Mouse (Mus musculus): Measurements from ENCODE around the gene Miip.

Gene Miip

DNA sequence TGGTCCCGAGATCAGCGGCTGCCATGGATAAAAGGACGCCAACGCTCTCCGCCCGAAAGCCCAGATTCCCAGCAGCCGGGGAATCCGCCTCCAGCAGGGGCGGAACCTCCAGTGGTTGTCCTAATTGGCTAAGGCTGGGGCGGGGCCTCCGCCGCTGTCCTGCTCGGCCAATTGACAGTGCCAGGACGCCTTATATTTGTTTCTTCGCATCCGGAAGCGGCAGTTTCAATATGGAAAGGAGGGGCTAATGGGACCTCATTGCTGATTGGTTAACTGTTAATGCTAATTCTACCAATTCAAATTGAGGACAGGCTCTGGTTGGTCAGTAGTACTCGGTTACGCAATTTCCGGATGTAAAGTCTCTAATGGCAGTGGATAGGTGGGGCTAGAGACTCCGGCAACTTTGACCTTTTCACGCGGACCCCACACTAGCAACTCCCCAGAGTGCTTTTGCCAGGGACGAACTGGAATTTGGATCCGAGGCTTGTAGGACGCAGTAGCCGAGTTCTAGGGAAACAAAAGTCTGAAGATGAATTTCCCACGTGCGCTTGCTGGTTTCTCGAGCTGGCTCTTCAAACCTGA lies at the start of gene Miip, which contains the start of gene Fv1:
Miip (minus strand) TSS at position 367 of the 582 bp plus-strand sequence.
Fv1 (plus strand) TSS at position 530 of the 582 bp plus-strand sequence.
- peak; percentile 94 for DNase-seq (ENCODE audit: low read depth, low spot score)

DNA sequence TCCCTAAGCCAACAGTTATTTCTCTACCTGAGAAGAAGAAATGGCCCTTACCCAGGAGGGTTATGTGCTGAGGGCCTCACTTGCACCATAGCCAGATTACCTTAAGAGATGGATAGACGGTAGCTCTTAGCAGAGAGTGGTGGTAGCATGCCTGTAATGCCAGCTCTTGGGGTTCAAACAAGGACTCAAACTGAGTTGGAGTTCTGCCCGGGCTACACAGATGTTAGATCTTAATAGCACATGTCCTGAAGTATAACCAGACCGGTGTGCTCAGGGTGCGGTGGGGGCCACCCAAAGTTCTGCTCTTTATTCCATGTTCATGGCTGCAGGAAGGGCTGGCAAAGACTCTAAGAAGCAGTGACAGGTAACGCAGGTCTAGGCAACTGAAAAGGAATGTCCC lies 40.9 kb upstream of the Miip start:
- DNase-seq (ENCODE audit: low read depth, low spot score) = no peak

DNA sequence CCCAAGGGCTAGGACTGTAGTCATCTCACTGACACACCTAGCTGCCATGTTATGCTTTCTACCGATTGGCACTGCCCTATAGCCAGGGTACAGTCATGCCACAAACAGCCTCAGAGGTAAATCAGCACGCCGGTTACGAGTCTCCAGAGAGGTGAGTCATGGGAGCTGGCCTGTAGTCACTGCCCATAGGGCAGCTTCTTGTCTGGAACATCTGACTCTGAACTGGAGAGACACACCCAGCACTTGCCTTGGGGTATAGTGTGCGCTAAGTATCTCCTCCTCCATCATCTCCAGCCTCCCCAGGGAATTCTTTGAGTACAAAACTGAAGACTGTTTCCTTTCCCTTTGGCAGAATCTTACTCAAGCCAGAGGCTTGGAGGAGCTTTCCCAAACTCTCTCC lies 37.6 kb upstream of the Miip start:
- DNase-seq (ENCODE audit: low read depth, low spot score) = no peak

DNA sequence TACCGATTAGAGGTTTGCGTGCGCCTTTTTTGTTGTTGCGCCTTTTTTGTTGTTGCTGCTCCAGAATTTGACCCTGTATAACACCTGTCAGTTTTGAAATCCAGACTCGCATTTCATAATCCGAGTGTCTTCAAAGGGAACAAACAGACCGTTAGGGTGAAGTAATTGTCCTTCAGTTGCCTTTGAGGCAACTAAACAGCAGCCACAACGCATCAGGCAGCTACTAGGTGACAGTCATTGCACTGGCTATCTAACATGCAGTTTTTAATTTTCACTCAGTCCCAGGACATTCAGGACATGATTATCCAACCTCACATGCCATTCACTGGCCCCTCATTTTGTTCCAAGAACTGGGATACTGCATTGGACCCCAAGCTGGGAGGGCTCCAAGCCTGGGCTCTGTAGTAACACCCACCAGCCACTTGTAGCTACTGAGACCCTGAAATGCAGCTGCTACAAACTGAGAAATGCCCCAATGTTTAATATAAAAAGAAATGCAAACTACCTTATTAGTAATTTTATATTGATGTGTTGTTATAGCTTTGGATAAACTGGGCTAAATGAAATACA lies 36.6 kb upstream of the Miip start:
- DNase-seq (ENCODE audit: low read depth, low spot score) = no peak

DNA sequence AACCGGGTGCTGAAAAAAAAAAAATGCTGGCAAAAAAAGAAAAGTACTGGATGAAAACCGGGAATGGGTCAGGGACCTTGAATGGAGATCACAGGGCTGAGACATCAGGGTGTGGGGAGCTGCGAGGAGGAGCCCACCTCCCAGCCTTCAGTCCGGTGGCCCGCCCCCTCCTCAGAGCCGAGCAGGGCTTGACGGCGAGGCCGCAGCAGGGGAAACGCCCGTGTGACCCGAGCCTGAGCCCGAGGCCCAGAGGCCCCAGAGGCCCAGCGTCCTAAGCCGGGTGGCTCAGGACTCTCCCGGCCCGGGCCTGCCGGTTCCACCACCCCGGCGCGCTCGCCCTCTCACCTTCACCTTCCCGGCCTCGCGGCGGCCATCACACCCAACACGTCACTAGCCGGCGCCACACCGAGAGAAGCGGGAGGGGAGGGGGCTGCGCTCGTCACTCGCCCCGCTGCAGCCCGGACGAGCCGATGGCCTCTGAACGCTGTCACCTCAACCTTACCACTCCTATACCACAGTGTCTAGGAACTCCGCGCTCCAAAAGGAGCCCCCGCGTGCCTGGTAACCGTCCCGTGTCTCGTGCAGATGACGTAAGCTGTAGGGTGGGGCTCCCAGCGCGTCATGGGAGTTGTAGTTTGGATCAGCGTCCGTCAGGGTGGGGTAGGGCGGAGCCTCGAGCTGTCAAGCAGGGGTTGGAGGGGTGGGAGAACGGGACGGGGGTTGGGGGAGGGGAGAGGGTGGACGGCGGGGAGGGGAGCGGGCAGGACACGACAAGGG lies 35.9 kb upstream of the Miip start, which contains the start of gene Mfn2:
Mfn2 (minus strand) TSS at position 392 of the 777 bp plus-strand sequence.
- DNase-seq (ENCODE audit: low read depth, low spot score) = peak; percentile 83

DNA sequence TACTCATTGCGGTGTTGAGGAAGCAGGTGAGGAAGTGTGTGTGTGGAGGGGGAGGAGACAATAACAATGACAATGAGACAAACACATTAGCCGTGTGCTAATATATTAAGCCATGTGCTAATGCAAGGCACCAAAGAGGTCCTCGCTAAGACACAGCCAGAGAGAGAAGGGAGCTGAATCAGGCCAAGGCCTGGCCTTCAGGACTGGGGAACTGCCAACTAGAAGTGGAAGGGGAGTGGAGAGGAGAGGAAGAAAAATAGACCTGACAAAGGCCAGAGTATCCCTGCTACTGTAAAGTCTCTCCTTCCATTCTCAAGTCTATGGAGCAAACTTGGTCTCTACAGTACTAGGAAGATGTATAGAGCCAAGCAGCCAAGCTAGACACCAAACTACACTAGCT lies 35.0 kb upstream of the Miip start:
- DNase-seq (ENCODE audit: low read depth, low spot score) = no peak

DNA sequence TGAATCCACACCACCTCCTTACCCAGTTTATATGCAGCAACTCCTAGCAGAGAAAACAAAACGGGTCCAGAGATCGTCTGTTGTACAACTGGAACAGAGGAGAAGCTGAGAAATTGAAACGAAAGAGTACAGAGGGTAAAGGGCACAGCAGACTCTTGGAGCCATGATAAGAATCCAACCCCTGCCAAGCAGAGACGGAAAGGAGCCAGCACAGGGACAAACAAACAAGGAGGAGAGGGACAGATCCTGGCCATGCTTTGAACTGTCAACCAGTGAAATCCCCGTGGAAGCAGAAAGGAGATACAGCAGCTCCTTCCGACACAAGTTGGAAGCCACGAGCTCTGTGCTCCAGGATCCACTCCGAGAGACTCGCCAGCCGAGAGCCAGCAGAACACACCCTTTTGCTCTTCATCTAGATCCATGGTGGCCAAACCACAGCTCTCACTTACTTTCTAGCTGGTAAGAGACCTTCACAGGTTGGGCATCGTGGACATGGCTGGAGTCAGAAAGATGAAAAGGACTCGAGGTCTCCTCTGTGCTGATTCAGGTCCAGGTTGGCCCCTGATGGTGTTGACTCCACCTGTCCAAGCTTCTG lies 34.4 kb upstream of the Miip start:
- DNase-seq (ENCODE audit: low read depth, low spot score) = no peak

DNA sequence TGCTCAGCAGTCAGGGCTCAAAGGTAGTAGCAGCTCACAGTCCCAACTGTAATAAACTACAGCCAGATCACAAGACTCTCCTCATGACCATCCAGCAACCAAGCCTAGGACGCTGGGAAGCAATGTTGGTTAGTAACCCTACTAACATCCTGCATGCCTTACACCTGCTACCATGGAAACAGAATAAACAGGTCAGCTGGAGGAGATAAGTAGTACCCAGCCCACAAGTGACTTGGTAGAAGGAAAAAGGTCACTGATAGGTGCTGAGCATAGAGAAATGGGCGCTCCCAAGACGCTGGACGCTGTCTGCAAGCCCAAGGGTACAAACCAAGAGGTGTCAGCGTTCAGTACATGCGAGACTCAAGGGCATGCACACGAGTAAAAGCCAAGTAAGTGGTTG lies 31.8 kb upstream of the Miip start:
- DNase-seq (ENCODE audit: low read depth, low spot score) = no peak

DNA sequence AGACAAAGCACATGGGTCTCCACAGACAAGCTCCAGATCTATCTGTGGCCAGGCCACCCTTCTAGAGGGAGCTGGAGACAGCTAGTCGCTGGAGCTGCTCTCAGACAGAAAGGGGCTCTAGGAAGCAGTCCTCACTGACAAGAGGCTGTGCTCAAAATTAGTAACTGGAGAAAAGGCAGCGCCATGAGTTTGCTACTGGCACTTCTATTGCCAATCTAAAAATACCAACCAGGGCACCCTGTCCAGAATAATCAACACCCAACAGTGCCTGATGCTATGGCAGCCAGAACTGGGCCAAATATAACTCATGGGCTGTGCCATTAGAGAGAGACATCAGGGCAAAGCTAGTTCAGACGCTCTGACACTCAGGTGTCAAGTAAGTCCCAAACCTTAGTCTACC lies 28.7 kb upstream of the Miip start:
- DNase-seq (ENCODE audit: low read depth, low spot score) = no peak

DNA sequence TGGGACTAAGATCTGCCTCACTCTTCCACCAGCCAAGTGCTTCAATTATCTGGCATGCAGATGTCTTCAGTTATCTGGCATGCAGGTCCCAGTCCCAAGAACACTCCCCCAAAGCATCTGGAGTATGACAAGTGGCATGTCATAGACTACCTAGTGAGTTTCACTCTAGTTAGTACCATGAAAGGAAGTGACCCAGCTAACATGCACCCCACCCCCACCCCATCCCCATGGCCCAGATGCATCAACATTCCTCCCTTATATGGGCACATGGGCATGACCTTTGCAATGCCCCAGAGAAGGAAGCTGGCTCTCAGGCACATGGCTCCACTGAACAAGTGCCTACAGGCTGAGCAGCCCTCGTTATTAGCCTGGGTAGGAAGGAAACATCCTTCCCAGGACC lies 27.8 kb upstream of the Miip start:
- no peak for DNase-seq (ENCODE audit: low read depth, low spot score)

DNA sequence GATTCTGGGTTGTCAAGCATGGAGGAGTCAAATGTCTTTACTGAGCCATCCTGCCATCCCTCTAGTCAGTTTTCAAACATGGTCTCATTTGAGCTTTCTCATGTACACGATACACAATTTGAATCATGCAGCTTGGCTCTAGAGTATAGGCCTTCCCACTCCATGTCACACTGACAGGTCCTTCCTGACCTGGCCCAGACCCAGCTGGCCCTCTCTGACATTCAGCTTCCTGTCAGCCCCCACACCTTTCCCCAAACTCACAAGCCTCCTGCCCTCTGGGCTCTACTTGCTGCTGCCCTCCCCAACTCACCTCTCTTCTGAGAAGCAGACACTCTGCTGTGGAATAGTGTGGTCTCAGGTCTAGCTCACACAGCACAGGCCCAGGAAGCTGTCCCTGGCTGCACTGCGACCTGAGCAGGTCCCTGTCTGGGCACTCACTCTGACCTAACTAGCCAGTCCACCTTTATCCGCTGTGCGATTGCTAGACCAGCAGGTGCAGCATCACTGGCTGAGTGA lies 27.3 kb upstream of the Miip start:
- DNase-seq (ENCODE audit: low read depth, low spot score) = no peak

DNA sequence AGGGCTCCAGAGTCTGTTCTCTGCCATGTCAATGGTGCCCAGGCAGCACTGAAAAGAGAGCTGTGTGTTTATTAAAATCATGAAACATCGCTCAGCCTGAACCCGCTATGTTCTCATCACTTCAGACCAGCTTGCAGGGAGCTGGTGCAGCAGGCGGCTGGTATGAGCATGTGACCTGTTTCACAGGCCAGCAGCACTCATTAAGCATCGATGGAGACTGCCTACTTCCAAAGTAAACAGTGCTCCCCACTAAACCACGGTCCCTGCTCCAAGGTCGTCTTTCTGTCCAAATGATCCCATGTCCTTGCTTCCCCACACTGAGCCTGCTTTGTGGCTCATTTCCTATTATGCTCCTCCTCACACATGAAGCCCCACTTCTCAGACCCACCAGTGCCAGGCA lies 21.7 kb upstream of the Miip start:
- no peak for DNase-seq (ENCODE audit: low read depth, low spot score)

DNA sequence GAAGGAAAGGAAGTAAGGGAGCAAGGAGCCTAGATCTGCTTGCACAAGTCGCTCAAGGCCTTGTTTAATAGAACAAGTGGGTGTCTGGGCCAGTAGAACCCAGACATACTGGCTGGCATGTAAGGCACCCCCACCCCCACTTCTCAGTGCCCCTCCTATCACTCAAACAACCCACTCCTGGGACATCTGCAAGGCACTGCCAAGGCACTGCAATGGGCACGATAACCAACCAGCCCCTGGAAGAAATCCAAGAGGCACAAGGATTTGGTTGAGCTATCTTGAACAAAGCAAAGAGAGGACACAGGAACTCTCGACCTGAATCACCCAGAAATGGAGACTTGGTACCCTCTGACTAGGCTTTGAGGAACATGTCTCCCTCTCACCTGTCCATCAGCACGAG lies 19.6 kb upstream of the Miip start:
- DNase-seq (ENCODE audit: low read depth, low spot score) = no peak

DNA sequence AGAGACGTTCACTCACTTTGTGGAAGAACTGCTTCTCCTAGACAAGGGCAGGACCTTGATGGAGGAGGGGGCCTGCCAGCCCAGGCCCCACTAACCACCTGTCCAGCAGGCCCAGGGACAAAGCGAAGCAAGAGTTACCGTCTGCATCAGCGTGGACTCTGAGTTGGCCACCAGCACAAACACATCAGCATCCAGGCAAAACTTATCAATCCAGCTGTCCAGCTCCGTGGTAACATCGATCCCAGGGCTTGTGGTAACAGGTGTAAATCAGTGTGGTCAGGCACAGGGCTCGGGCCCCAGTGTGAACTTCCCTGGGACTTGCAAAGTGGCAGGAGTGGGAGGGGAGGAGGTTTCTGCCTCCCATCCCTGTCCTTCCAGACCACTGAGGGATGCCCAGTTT lies 18.7 kb upstream of the Miip start:
- no peak for DNase-seq (ENCODE audit: low read depth, low spot score)

DNA sequence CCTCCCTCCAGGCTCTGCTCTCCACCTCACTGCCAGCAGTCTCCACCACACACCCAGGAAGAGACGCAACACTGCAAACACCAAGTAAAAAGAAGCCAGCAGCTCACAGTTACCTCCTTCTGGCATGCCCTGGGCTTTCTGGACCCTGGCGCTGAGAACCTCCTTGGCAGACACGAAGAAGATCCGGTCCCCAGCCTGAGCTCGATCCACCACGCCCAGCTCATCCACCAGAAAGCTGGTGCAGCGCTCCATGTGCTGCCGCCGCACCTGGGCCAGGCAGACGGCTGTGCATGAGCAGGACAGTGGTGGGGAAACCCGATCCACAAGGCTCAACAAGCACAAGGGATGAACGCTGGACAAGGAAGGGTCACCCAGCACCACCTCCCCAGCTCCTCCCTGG lies 17.5 kb upstream of the Miip start:
- no peak for DNase-seq (ENCODE audit: low read depth, low spot score)

DNA sequence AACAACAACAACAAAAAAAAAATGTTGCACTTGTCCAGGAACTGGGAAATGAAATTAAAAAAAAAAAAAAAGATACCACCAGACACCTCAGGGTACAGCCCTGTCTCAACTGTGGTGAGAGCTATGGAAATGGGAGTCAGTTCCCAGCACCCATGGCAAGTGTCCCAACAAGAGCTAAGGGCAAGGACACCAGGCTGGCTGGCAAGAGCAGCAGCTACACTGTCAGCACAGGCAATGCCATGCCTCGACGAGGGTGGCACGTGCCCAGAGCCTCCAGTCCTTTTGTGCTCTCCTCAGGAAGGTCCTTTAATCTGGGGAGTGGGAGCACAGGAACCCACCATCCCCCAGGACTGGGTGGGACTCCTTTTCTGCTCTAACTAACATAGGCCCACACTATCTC lies 15.5 kb upstream of the Miip start:
- DNase-seq (ENCODE audit: low read depth, low spot score) = no peak

DNA sequence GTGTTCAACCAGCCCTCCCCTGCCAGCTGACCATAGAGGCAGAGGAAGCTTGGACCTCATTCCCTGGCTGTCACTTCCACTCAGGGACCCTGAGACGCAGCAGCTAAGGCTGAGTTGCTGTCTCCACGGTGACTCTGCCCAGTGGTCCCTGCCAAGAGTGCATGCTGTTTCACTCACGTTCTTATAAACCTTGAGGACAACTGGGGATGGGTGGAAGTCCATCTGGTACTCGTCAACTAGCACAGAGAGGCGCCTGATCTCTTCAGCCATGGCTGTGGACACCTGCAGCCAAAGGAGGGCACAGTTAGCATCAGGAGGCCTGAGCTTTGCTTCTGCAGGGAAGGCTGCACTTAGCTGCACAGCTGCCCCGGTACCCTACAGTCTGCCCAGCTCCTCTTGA lies 14.4 kb upstream of the Miip start:
- DNase-seq (ENCODE audit: low read depth, low spot score) = no peak

DNA sequence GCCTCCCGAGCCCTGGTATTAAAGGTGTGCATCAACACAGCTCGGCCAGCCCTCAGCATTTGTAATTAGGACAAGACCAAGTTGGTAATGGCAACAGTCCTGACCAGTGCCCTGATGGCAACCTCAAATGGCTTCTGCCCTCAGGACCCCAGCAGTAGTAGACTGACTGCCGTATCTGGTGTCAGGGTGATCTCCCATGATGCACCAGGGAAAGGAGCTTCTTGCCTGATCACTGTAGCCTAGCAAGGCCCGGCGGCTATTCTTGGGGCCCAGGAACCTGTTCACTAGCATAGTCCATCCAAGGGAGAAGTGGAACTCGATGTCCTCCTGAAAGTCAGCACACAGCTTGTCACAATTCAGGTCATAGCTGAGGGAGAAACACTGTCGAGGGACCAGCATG lies 13.2 kb upstream of the Miip start:
- DNase-seq (ENCODE audit: low read depth, low spot score) = no peak

DNA sequence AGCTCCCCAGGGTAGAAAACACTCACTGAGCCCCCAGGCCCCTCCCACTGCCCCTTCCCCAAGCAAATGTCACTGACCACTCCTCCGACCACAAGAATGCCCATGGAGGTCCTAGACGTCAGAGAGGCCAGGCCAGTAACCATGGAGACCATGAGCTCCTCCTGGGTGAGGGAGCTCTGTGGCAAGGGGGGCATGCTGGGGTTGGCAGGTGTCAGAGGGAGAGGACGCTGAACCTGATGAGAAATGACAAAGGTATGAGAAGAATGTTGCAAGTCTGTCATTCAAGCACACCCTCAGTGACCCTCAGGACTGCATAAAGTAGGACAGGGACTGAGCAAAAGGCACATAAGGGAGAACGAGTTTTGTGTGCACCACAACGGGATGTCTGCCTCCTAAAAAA lies 11.2 kb upstream of the Miip start:
- no peak for DNase-seq (ENCODE audit: low read depth, low spot score)

DNA sequence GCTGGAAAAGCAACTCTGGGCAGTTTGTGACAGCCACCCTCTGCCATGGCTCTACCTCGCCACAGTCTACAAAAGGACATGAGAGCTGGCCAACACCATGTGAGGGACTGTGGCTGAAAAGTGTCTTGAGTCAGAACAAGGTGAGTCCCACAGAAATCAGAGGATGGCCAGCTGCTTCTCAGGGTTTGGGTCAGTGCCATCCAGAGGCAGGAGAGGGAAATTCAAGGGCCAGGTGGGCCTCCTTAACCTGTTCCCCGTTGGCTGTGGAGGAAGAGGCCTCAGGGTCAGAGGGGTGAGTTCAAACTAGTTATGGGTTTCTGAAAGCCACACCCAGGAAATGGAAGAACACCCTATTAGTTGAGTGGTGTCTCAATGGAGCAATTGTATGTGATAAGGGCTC lies 10.8 kb upstream of the Miip start:
- DNase-seq (ENCODE audit: low read depth, low spot score) = no peak

DNA sequence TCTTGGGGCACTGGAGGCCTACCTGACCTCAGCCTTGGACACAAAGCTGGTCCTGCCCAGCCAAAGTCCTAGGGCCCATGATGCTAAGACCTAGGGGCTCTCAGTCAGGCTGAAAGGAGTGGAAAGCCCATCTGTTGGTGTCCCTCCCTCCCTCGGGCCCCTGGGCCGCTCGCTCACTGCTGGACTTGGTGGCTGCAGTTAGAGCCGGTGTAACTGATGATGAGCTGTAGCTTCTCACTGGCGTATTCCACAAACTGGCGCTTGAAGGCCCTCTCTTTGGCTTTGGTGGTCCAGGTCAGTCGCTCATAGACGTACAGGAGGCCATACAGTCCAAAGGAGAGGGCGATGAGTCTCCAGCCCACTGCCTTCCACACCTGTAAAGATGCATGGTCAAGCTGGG lies 9.9 kb upstream of the Miip start:
- DNase-seq (ENCODE audit: low read depth, low spot score) = no peak

DNA sequence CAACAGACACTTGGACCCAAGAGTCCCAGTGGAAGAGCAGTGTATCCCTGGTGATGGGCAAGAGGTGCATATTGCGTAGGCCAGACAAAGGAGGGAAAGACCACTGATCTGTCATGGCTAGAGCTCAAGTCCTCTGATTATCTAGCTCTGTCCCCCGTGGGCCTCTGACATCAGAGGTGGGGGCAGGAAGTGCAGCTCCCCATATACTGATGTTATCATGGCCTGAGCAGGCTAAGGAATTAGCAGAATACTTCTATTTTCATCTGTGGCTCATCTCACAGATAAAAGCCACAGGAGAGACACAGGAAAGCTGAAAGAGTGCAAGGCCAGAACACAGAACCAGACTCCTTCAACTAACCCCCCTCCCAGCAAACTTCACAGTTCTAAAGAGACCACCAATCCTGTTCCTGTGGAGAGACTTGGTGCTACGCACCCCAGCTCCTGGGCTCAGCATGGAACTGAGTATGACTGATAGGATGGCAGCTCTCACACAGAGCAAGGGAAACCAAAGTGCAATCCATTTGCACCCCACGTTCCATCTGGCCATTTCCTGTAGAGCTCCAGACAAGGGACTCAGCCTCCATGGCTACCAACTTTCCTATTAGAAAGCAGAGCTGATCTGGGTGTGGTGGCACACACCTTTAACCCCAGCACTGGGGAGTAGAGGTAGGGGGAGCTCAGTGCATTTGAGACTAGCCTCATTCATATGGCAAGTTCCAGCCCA lies 7.4 kb upstream of the Miip start:
- DNase-seq (ENCODE audit: low read depth, low spot score) = no peak

Measured in retina, postnatal 7 days (tissue).